Mouse (Mus musculus): ENCODE data around the gene Tmem59l.

The Tmem59l gene

GRCm38 (mm10) chr8:70509281-70509952 is 22.3 kb upstream of the Tmem59l start:
- in situ Hi-C loops (cut with MboI; ENCODE audit: unreplicated experiment in 2 of 2): loop anchor here in 1 of 2 experiments (5.0 kb wide), 1 partner anchor 92 kb away; no protein-coding TSS in a partner anchor

GRCm38 (mm10) chr8:70507027-70507393 is 19.9 kb upstream of the Tmem59l start:
- in situ Hi-C loops (cut with MboI; ENCODE audit: unreplicated experiment in 2 of 2): loop anchor here in 1 of 2 experiments (5.0 kb wide), 1 partner anchor 90 kb away; no protein-coding TSS in a partner anchor

- in situ Hi-C loops (cut with MboI; ENCODE audit: unreplicated experiment in 2 of 2): loop anchor here in 1 of 2 experiments (5.0 kb wide), 1 partner anchor 89 kb away; no protein-coding TSS in a partner anchor
Observed at GRCm38 (mm10) chr8:70506328-70507026, 19.3 kb upstream of the Tmem59l start, which contains the start of gene Rex1bd. Gene Rex1bd (minus strand): TSS chr8:70506752.

DNA sequence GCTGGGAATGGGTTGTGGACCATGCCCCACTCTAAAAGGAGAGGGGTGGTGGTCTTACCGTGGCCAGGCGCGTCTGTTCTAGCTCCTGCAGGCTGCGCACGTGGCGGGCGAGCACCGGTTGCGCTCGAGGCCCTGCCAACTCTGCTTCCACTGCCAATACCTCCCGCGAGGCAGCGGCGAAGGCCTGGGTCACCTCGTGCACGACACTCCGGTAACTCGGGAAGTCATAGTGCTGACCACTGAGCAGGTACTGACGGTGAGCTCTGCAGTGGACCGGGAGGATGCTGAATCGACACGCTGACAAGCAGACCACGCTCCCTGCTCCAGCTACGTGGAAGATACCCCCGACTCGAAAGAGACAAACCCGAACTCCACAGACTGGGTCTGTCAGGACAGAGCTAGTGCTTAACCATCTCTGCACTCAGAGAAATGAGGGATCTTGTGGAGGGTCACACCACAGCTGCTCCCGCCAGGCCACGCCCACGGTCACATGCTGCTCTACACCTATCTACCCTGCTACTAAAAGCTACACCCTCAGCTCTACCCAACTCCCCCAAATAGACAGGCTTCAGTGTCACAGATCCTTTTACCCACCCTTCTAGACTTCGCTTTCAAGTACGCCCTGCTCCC is 18.7 kb upstream of the Tmem59l start:
- in situ Hi-C loops (cut with MboI; ENCODE audit: unreplicated experiment in 2 of 2): loop anchor here in 1 of 2 experiments (5.0 kb wide), 1 partner anchor 89 kb away; no protein-coding TSS in a partner anchor

DNA sequence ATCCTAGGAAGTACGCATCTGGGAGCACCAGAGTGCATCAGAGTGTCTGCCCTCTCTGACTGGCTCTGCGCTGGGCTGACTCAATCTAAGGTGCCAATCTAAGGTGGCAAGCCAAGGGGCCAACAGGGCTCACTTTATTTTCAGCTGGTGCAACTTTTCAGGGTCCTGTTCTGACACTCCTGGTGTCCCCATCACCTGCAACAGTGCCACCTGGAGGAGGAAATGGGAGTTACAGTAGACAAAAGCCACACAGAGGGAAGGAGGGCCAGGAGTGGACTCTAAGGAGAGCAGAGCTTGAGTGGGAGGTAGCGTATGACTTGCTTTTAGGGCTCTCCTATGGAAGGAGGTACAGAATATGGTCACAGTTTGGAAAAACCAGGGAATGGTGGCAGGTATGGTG is 17.7 kb upstream of the Tmem59l start:
- in situ Hi-C loops (cut with MboI; ENCODE audit: unreplicated experiment in 2 of 2): loop anchor here (5.0 kb wide), 2 partner anchors 88 to 93 kb away; no protein-coding TSS in a partner anchor

GRCm38 (mm10) chr8:70504291-70504716 is 17.1 kb upstream of the Tmem59l start:
- in situ Hi-C loops (cut with MboI; ENCODE audit: unreplicated experiment in 2 of 2): loop anchor here in 1 of 2 experiments (5.0 kb wide), 1 partner anchor 92 kb away; no protein-coding TSS in a partner anchor

DNA sequence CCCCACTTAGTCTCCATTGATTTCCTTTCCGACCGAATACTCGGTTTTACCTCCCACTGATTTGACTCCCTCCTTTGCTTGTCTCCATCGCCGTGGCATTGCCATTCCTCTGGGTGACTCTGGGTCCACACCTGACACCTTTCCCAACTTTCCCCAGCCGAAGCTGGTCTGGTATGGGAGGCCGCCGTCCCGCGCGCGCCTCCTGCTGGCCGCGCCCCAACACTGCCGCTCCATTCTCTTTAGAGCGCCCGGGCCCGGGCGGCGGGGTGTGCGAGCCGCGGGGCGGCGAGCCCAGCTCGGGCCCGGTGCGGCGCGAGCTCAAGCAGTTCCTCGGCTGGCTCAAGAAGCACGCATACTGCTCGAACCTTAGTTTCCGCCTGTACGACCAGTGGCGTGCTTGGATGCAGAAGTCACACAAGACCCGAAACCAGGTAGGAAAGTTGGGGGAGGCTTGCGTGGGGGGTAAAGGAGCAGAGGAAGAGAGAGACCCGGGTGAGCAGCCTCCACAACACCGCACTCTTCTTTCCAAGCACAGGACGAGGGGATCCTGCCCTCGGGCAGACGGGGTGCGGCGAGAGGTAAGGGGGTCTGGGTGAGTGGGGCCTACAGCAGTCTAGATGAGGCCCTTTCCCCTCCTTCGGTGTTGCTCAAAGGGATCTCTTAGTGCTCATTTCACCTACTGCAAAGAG is 16.0 kb upstream of the Tmem59l start:
- in situ Hi-C loops (cut with MboI; ENCODE audit: unreplicated experiment in 2 of 2): loop anchor here in 1 of 2 experiments (5.0 kb wide), 1 partner anchor 91 kb away; no protein-coding TSS in a partner anchor

GRCm38 (mm10) chr8:70502540-70502939 is 15.4 kb upstream of the Tmem59l start:
- in situ Hi-C loops (cut with MboI; ENCODE audit: unreplicated experiment in 2 of 2): loop anchor here in 1 of 2 experiments (5.0 kb wide), 1 partner anchor 90 kb away; no protein-coding TSS in a partner anchor

- in situ Hi-C loops (cut with MboI; ENCODE audit: unreplicated experiment in 2 of 2): loop anchor here in 1 of 2 experiments (5.0 kb wide), 1 partner anchor 90 kb away; no protein-coding TSS in a partner anchor
Observed at GRCm38 (mm10) chr8:70501820-70502529, 14.8 kb upstream of the Tmem59l start.

- in situ Hi-C loops (cut with MboI; ENCODE audit: unreplicated experiment in 2 of 2): loop anchor here in 1 of 2 experiments (5.0 kb wide), 1 partner anchor 88 kb away; no protein-coding TSS in a partner anchor
Observed at GRCm38 (mm10) chr8:70500386-70501301, 13.5 kb upstream of the Tmem59l start.

DNA sequence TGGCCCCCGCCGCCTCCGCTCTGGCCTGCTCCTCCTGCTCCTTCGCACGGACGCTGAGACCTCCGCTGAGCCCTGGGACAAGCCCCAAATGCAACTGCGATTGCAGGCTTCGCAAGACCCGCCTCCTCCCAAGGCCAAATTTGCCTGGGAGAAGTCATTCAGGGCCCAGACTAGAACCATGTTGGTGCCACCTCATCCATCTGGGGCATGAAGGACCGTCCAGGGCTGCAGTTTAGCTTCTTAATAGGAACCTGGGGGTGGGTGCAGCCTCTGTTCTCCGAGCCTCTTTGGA is 8.6 kb upstream of the Tmem59l start:
- in situ Hi-C loops (cut with MboI; ENCODE audit: unreplicated experiment in 2 of 2): no loop called here

DNA sequence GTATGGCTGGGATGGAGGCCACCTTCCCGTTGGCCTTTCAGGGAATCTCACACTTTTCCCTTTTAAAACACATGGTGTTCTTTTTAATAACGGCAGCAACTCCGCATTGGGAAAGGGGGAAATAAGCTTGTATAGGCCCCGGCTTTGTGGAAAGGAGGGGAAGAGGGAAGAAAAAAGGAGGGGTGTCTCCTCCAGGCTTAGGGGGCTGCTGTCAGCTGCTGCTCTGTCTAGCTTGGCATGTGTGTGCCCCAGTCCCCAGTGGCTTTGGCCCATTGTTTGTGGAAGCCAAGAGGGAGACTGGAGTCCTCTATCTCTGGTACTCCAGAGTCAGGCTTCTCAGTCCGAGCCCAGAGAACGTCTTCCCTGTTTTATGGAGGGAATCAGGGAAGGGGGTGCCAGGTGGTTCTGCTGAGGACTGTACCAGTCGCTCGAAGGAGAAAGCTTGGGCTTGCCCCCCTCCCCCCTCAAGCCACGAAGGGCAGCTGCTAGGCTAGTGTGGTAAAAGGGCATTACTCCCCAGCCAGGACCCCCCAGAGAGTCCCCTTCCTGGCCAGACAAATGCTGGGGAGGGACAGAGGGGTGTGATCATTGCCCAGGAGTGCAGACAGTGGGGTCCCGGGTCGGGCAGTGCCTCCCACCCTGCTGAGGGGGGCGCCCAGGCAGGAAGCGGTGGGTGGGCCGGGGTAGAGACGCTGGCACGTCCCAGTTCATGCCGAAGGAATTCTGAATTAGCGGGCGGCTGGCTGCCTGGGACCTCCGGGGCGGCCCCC is 8.0 kb upstream of the Tmem59l start:
- in situ Hi-C loops (cut with MboI; ENCODE audit: unreplicated experiment in 2 of 2): no loop called here

- in situ Hi-C loops (cut with MboI; ENCODE audit: unreplicated experiment in 2 of 2): no loop called here
Observed at GRCm38 (mm10) chr8:70494416-70494945, 7.3 kb upstream of the Tmem59l start.

- in situ Hi-C loops (cut with MboI; ENCODE audit: unreplicated experiment in 2 of 2): no loop called here
Observed at GRCm38 (mm10) chr8:70493692-70494415, 6.7 kb upstream of the Tmem59l start.

DNA sequence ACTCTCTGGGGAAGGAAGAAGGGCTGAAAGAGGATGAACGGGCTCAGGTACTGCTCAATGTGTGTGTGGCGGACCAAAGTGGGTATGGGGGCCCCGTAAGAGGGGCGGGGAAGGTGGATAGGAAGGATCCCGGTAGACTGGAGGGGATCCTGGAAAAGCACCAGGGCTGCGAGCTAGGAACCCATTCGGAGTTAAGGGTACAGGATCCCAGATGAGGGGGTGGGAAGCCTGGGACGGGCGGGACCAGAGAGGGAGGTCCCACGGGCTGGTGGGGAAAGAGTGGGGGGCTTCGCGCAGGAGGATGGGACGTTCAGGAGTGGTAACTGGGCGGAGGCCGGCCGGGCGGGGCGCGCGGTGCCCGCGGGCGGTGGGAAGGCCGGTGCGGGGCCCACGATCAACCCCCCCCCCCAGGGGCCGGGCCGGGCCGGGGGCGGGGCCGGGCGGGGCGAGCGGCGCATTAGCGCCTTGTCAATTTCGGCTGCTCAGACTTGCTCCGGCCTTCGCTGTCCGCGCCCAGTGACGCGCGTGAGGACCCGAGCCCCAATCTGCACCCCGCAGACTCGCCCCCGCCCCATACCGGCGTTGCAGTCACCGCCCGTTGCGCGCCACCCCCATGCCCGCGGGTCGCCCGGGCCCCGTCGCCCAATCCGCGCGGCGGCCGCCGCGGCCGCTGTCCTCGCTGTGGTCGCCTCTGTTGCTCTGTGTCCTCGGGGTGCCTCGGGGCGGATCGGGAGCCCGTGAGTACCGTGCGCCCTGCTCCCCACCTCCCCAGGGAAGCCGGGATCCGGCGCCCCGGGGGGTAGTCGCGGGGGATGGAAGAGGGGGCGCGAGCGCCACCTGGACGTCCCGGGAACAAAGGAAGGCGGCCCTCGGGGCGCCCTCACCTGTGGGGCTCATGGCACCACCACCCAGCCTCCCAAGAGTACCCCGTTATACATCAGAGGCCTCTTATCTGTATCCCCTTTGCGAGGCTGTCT is 5.8 kb upstream of the Tmem59l start, which contains the start of gene Crlf1:
Gene Crlf1 (plus strand): TSS at position 495 of the 977 bp plus-strand sequence.
- in situ Hi-C loops (cut with MboI; ENCODE audit: unreplicated experiment in 2 of 2): no loop called here
